Mouse (Mus musculus) liver, embryonic 14.5 days (tissue): ENCODE results near the gene Klhdc9. TPM values are rescaled to one million over a fixed set of nuclear protein-coding genes. Genes with fewer than 3 reads are reported as not detected.

Source experiments
- ATAC-seq: fragments of 200-750 bp; cut with Nextera tagmentation; 2 replicates; pipeline ENCODE4 v1.8.0; 2017; ENCODE audit warnings: moderate number of reproducible peaks, mild to moderate bottlenecking, moderate library complexity; ENCODE audit not compliant: insufficient read depth
- DNase-seq, 3 experiments: peaks; one replicate each; pipeline ENCODE4 v3.0.0-alpha.2; 2012 to 2013; ENCODE audit warnings: low read depth in 3 of 3, low spot score in 3 of 3
- H3K27ac ChIP-seq: fragments of 300-500 bp; sonication (generic); 2 replicates; pipeline ENCODE4 v1.5.1; 2014; ENCODE audit warnings: moderate library complexity, mild to moderate bottlenecking, control low read depth, inconsistent platforms
- H3K27me3 ChIP-seq: fragments of 300-500 bp; sonication (generic); 2 replicates; pipeline ENCODE4 v1.6.1; 2014; ENCODE audit warnings: mild to moderate bottlenecking, low read length, moderate library complexity; ENCODE audit not compliant: control insufficient read depth, insufficient read depth
- H3K36me3 ChIP-seq: fragments of 300-500 bp; sonication (generic); replicated peaks from 2 replicates; pipeline ENCODE4 v1.6.1; 2014; ENCODE audit warnings: low read depth; ENCODE audit not compliant: control insufficient read depth, insufficient read depth
- H3K4me1 ChIP-seq, 2 experiments: fragments of 200-500 bp in 1 of 2; fragments of 300-500 bp in 1 of 2; sonication (generic) in 1 of 2; replicated peaks; 2 replicates each; pipeline ENCODE4 v1.6.1; 2012 to 2014; ENCODE audit warnings: antibody characterized with exemption in 1 of 2, inconsistent platforms in 1 of 2, low read length in 1 of 2; ENCODE audit not compliant: control insufficient read depth in 2 of 2, insufficient read depth in 2 of 2
- H3K4me2 ChIP-seq: fragments of 300-500 bp; sonication (generic); 2 replicates; pipeline ENCODE4 v1.6.1; 2014; ENCODE audit warnings: low read depth, mild to moderate bottlenecking, control low read depth, moderate library complexity
- H3K4me3 ChIP-seq, 2 experiments: fragments of 200-500 bp in 1 of 2; fragments of 300-500 bp in 1 of 2; sonication (generic) in 1 of 2; 2 replicates each; pipeline ENCODE4 v1.5.1; 2012 to 2014; ENCODE audit warnings: low read depth in 2 of 2, low read length in 2 of 2, mild to moderate bottlenecking in 2 of 2, control low read depth in 1 of 2, inconsistent platforms in 1 of 2, moderate library complexity in 1 of 2; ENCODE audit not compliant: insufficient read depth in 1 of 2
- H3K9ac ChIP-seq: fragments of 300-500 bp; sonication (generic); replicated peaks from 2 replicates; pipeline ENCODE4 v1.6.1; 2014; ENCODE audit warnings: mild to moderate bottlenecking, control low read depth, moderate library complexity
- H3K9me3 ChIP-seq: fragments of 300-500 bp; sonication (generic); 2 replicates; pipeline ENCODE4 v1.6.1; 2016; ENCODE audit warnings: low read length, mixed read lengths; ENCODE audit not compliant: control insufficient read depth
- CTCF ChIP-seq: IDR thresholded peaks from 2 replicates; pipeline ENCODE4 v1.5.1; 2016; ENCODE audit warnings: antibody characterized with exemption, low read depth, control low read depth
- EP300 ChIP-seq: IDR thresholded peaks from 2 replicates; pipeline ENCODE4 v1.6.1; 2016; ENCODE audit warnings: antibody characterized with exemption, low read depth
- whole genome bisulfite sequencing: fragments of 180-500 bp; shearing (Covaris S2); extraction: QIAGEN DNeasy Blood & Tissue Kit; methylation state at CpG from one replicate; pipeline ENCODE4 v1.1.7; 2014; ENCODE audit not compliant: insufficient replicate concordance; 5-methylcytosine and 5-hydroxymethylcytosine counted together
- polyA plus RNA-seq, 2 experiments: library from polyadenylated mRNA; depleted of rRNA in 1 of 2; stranded (reverse) in 1 of 2; unstranded in 1 of 2; fragments of >200 nt; fragmentation: Nextera tagmentation in 1 of 2; extraction: Ambion mirVana in 1 of 2; gene quantifications; 2 replicates each; pipeline versions ENCODE4 v1.2.1 to v1.2.3; 2012 to 2014

The Klhdc9 gene
- polyA plus RNA-seq, 2 experiments, result 0.27 to 0.70 TPM

DNA sequence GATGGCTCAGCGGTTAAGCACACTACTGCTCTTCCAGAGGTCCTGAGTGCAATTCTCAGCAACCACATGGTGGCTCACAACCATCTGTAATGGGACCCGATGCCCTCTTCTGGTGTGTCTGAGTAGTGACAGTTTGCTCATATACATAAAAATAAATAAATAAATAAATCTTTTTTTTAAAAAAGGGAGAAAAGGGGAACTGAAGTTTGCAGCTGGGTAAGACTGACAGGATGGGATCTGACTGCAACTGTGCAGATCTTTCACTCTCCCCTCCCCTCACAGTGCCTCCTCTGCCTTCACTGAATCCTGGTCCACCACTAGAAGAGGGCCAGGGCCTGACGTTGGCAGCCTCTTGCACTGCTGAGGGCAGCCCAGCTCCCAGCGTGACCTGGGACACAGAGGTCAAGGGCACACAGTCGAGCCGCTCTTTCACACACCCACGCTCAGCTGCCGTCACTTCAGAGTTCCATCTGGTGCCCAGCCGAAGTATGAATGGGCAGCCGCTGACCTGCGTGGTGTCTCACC lies 21.6 kb upstream of the Klhdc9 start:
- TF ChIP-seq CTCF (no peak), EP300 (no peak)
- H3K4me2 ChIP-seq, result no peak overlapping the region
- peaks cover 17% of the 10 kb centered on the region; the same call in 1 of the 2 replicates for H3K27me3 ChIP-seq
- no peak overlapping the region for H3K9ac ChIP-seq
- ATAC-seq (no peak), DNase-seq (no peak)
- no peak overlapping the region for H3K4me3 ChIP-seq
- no peaks in the 10 kb centered on the region for H3K36me3 ChIP-seq
- no peak overlapping the region for H3K27ac ChIP-seq
- H3K4me1 ChIP-seq, result no peaks in the 10 kb centered on the region
- H3K9me3 ChIP-seq, result no peaks in the 10 kb centered on the region
- WGBS, result 60% methylated on average over 11 of the region's 11 CpGs

GRCm38 (mm10) chr1:171379935-171380599 lies 19.5 kb upstream of the Klhdc9 start:
- 4% methylated on average over 31 of the region's 31 CpGs for WGBS
- Histone ChIP-seq H3K27me3 (peaks cover 17% of the 10 kb centered on the region; the same call in 1 of the 2 replicates), H3K4me2 (peak overlapping the region; percentile 37), H3K9ac (no peak overlapping the region), H3K27ac (no peak overlapping the region), H3K4me1 (no peaks in the 10 kb centered on the region), H3K36me3 (no peaks in the 10 kb centered on the region), H3K9me3 (no peaks in the 10 kb centered on the region), H3K4me3 (no peak overlapping the region)
- TF ChIP-seq CTCF (peak; percentile 87), EP300 (no peak)
- DNase-seq (peak; percentile 31 to 45 (median 42)), ATAC-seq (peak; percentile 64)

GRCm38 (mm10) chr1:171378298-171378697 lies 17.7 kb upstream of the Klhdc9 start:
- H3K4me2 ChIP-seq, result no peak overlapping the region
- no peaks in the 10 kb centered on the region for H3K4me1 ChIP-seq
- peaks cover 17% of the 10 kb centered on the region; the same call in 1 of the 2 replicates for H3K27me3 ChIP-seq
- no peak overlapping the region for H3K9ac ChIP-seq
- no peaks in the 10 kb centered on the region for H3K9me3 ChIP-seq
- WGBS, result 57% methylated on average over 6 of the region's 6 CpGs
- TF ChIP-seq CTCF (no peak), EP300 (no peak)
- no peak for DNase-seq
- H3K27ac ChIP-seq, result no peak overlapping the region
- H3K36me3 ChIP-seq, result no peaks in the 10 kb centered on the region
- no peak for ATAC-seq
- no peak overlapping the region for H3K4me3 ChIP-seq

- TF ChIP-seq EP300 (no peak), CTCF (no peak)
- Histone ChIP-seq H3K27me3 (peaks cover 14% of the 10 kb centered on the region; the same call in 1 of the 2 replicates), H3K9me3 (no peaks in the 10 kb centered on the region), H3K27ac (no peak overlapping the region), H3K4me3 (no peak overlapping the region), H3K4me1 (no peaks in the 10 kb centered on the region), H3K4me2 (no peak overlapping the region), H3K36me3 (no peaks in the 10 kb centered on the region), H3K9ac (no peak overlapping the region)
- DNase-seq, result no peak
- 47% methylated on average over 9 of the region's 9 CpGs for WGBS
- peak; percentile 25; the same call in 1 of the 2 replicates for ATAC-seq
Observed at GRCm38 (mm10) chr1:171375646-171376097, 15.1 kb upstream of the Klhdc9 start.

GRCm38 (mm10) chr1:171373946-171374345 lies 13.3 kb upstream of the Klhdc9 start:
- Histone ChIP-seq H3K9me3 (no peaks in the 10 kb centered on the region), H3K36me3 (no peaks in the 10 kb centered on the region), H3K9ac (no peak overlapping the region), H3K27me3 (no peaks in the 10 kb centered on the region), H3K4me3 (no peak overlapping the region), H3K4me2 (no peak overlapping the region), H3K27ac (no peak overlapping the region), H3K4me1 (no peaks in the 10 kb centered on the region)
- no peak for ATAC-seq
- TF ChIP-seq EP300, result no peak
- TF ChIP-seq CTCF, result no peak
- WGBS, result 1% methylated on average over 4 of the region's 4 CpGs
- DNase-seq, result no peak
